Mouse (Mus musculus) lung, embryonic 14.5 days (tissue): ENCODE measurements around the gene Kansl1. TPM values are rescaled to one million over a fixed set of nuclear protein-coding genes. Genes with fewer than 3 reads are reported as not detected.

ENCODE experiments used
- ATAC-seq: fragments of 200-750 bp; cut with Nextera tagmentation; 2 replicates; pipeline ENCODE4 v1.8.0; 2017; ENCODE audit warnings: mild to moderate bottlenecking, moderate TSS enrichment, moderate library complexity; ENCODE audit not compliant: insufficient read depth
- DNase-seq: peaks from one replicate; pipeline ENCODE4 v3.0.0-alpha.2; 2015
- H3K27ac ChIP-seq: fragments of 300-500 bp; sonication (generic); 2 replicates; pipeline ENCODE4 v1.5.1; 2014; ENCODE audit warnings: low read depth, mild to moderate bottlenecking, moderate library complexity
- H3K27me3 ChIP-seq: fragments of 300-500 bp; sonication (generic); 2 replicates; pipeline ENCODE4 v1.6.1; 2014; ENCODE audit warnings: low read length, control low read depth; ENCODE audit not compliant: insufficient read depth
- H3K36me3 ChIP-seq: fragments of 300-500 bp; sonication (generic); 2 replicates; pipeline ENCODE4 v1.6.1; 2014; ENCODE audit warnings: control low read depth; ENCODE audit not compliant: insufficient read depth
- H3K4me1 ChIP-seq: fragments of 300-500 bp; sonication (generic); 2 replicates; pipeline ENCODE4 v1.6.1; 2014; ENCODE audit warnings: antibody characterized with exemption, control low read depth; ENCODE audit not compliant: insufficient read depth
- H3K4me2 ChIP-seq: fragments of 300-500 bp; sonication (generic); 2 replicates; pipeline ENCODE4 v1.6.1; 2014; ENCODE audit warnings: mild to moderate bottlenecking
- H3K4me3 ChIP-seq: fragments of 300-500 bp; sonication (generic); 2 replicates; pipeline ENCODE4 v1.5.1; 2014; ENCODE audit warnings: low read depth, low read length
- H3K9ac ChIP-seq: fragments of 300-500 bp; sonication (generic); 2 replicates; pipeline ENCODE4 v1.6.1; 2014
- H3K9me3 ChIP-seq: fragments of 300-500 bp; sonication (generic); 2 replicates; pipeline ENCODE4 v1.6.1; 2016; ENCODE audit warnings: low read depth, low read length, control low read depth
- CTCF ChIP-seq: IDR thresholded peaks from 2 replicates; pipeline ENCODE4 v1.5.1; 2016; ENCODE audit warnings: antibody characterized with exemption, low read depth
- WGBS: fragments of 180-500 bp; shearing (Covaris S2); extraction: QIAGEN DNeasy Blood & Tissue Kit; methylation state at CpG from one replicate; pipeline ENCODE4 v1.1.7; 2014; 5-methylcytosine and 5-hydroxymethylcytosine counted together
- polyA plus RNA-seq: library from polyadenylated mRNA; unstranded; fragments of >200 nt; fragmentation: Nextera tagmentation; extraction: Ambion mirVana; gene quantifications from 2 replicates; pipeline ENCODE4 v1.2.1, GENCODE M21; 2014

Gene Kansl1
- polyA plus RNA-seq, 1 experiment from 2014 or later: 28.1 TPM

DNA sequence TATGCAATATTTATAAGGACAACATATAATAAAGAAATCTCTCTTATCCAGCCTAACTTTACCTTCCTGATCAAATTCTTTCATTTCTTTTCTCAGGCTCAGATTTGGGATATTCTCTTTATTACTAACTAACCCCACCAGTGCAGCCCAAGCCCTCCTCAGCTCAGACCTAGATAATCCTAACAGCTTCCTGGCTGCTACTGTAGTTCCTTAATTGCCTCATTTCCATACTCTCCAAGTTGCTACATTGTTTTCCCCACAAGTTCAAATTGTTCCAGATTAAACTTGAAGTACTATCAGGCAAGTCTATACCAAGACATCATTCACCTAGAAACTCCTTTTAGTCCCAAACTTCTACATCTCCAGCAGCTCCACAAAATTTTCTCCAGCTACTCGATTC lies 36.9 kb downstream of the Kansl1 start:
- H3K4me3 ChIP-seq: no peak overlapping the region
- no peaks in the 10 kb centered on the region for H3K9me3 ChIP-seq
- no peaks in the 10 kb centered on the region for H3K27me3 ChIP-seq
- no peaks in the 10 kb centered on the region for H3K4me1 ChIP-seq
- ATAC-seq: no peak
- TF ChIP-seq CTCF: no peak
- DNase-seq: no peak
- H3K4me2 ChIP-seq: no peak overlapping the region
- 77% methylated on average over 1 of the region's 1 CpGs for WGBS
- H3K9ac ChIP-seq: no peak overlapping the region
- H3K36me3 ChIP-seq: 0 out of 2 replicates have a peak, but pooled peaks cover 5% of the 10 kb centered on the region
- H3K27ac ChIP-seq: no peak overlapping the region

- 84% methylated on average over 16 of the region's 16 CpGs for WGBS
- Histone ChIP-seq H3K27me3 (no peaks in the 10 kb centered on the region), H3K4me1 (no peaks in the 10 kb centered on the region), H3K4me2 (no peak overlapping the region), H3K4me3 (no peak overlapping the region), H3K36me3 (peaks cover 47% of the 10 kb centered on the region), H3K9me3 (no peaks in the 10 kb centered on the region), H3K9ac (no peak overlapping the region), H3K27ac (no peak overlapping the region)
- no peak for DNase-seq
- ATAC-seq: no peak
- no peak for TF ChIP-seq CTCF
Observed at GRCm38 (mm10) chr11:104424727-104425416, 43.8 kb downstream of the Kansl1 start.

DNA sequence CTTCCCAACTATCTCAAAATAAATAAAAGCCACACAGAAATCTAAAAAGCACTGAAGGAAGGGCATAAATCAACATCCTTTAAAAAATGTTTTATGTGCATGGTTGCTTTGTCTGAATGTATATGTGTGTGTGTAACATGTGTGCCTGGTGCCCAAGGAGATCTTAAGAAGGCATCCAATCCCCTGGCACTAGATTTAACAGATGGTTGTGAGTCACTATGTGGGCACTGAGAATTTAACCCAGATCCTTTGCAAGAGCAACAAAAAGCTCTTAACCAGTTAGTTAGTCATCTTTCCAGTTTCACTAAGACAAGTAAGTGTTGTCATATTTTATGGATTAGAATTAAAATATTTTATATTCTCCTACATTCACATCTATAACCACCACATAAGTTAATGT lies 56.4 kb downstream of the Kansl1 start:
- TF ChIP-seq CTCF: no peak
- Histone ChIP-seq H3K4me3 (no peak overlapping the region), H3K36me3 (peaks cover 17% of the 10 kb centered on the region), H3K4me1 (no peaks in the 10 kb centered on the region), H3K9me3 (no peaks in the 10 kb centered on the region), H3K27me3 (no peaks in the 10 kb centered on the region), H3K4me2 (no peak overlapping the region), H3K27ac (no peak overlapping the region), H3K9ac (no peak overlapping the region)
- ATAC-seq (no peak), DNase-seq (no peak)

DNA sequence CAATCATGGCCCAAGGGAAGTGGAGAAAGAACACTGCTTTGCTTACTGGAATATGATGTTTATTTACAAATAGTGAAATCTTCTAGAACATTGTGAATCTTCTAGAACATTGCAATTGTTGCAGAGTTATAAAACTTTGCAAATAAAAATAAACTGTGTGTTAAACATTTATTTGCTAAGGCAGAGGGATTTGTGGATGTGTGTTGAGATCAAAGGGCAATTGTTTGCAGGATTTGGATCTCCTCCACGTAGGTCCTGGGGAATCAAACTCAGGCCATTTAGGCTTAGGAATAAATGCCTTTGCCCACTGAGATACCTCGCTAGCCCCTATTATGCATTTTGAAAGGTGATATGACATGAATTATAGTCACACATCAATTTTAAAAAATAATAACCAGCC lies 61.3 kb downstream of the Kansl1 start:
- H3K4me3 ChIP-seq: no peak overlapping the region
- H3K36me3 ChIP-seq: peaks cover 21% of the 10 kb centered on the region
- no peak overlapping the region for H3K4me2 ChIP-seq
- WGBS: 58% methylated on average over 2 of the region's 2 CpGs
- H3K27ac ChIP-seq: no peak overlapping the region
- no peak for DNase-seq
- H3K27me3 ChIP-seq: no peaks in the 10 kb centered on the region
- ATAC-seq: no peak
- no peak overlapping the region for H3K9ac ChIP-seq
- H3K4me1 ChIP-seq: no peaks in the 10 kb centered on the region
- no peak for TF ChIP-seq CTCF
- H3K9me3 ChIP-seq: no peaks in the 10 kb centered on the region

GRCm38 (mm10) chr11:104400961-104401360 lies 67.7 kb downstream of the Kansl1 start:
- H3K27ac ChIP-seq: no peak overlapping the region
- ATAC-seq (no peak), DNase-seq (no peak)
- no peak overlapping the region for H3K4me2 ChIP-seq
- H3K4me1 ChIP-seq: peaks cover 3% of the 10 kb centered on the region; the same call in 1 of the 2 replicates
- H3K27me3 ChIP-seq: no peaks in the 10 kb centered on the region
- H3K9ac ChIP-seq: no peak overlapping the region
- H3K4me3 ChIP-seq: no peak overlapping the region
- peaks cover 15% of the 10 kb centered on the region for H3K36me3 ChIP-seq
- no peaks in the 10 kb centered on the region for H3K9me3 ChIP-seq
- 74% methylated on average over 5 of the region's 5 CpGs for WGBS
- TF ChIP-seq CTCF: no peak

- no peak overlapping the region for H3K4me2 ChIP-seq
- H3K9ac ChIP-seq: no peak overlapping the region
- peak; percentile 41 for DNase-seq
- H3K4me3 ChIP-seq: no peak overlapping the region
- 64% methylated on average over 4 of the region's 4 CpGs for WGBS
- ATAC-seq: no peak
- H3K4me1 ChIP-seq: peaks cover 3% of the 10 kb centered on the region; the same call in 1 of the 2 replicates
- no peak for TF ChIP-seq CTCF
- no peak overlapping the region for H3K27ac ChIP-seq
- no peaks in the 10 kb centered on the region for H3K27me3 ChIP-seq
- no peaks in the 10 kb centered on the region for H3K9me3 ChIP-seq
- peaks cover 15% of the 10 kb centered on the region; the same call in 1 of the 2 replicates for H3K36me3 ChIP-seq
Observed at GRCm38 (mm10) chr11:104399459-104400216, 69.0 kb downstream of the Kansl1 start.

- H3K4me3 ChIP-seq: no peak overlapping the region
- no peaks in the 10 kb centered on the region for H3K27me3 ChIP-seq
- peaks cover 3% of the 10 kb centered on the region; the same call in 1 of the 2 replicates for H3K4me1 ChIP-seq
- no peak for TF ChIP-seq CTCF
- WGBS: 90% methylated on average over 2 of the region's 2 CpGs
- no peaks in the 10 kb centered on the region for H3K9me3 ChIP-seq
- ATAC-seq (no peak), DNase-seq (no peak)
- H3K9ac ChIP-seq: no peak overlapping the region
- no peak overlapping the region for H3K27ac ChIP-seq
- no peak overlapping the region for H3K4me2 ChIP-seq
- H3K36me3 ChIP-seq: no peaks in the 10 kb centered on the region
Observed at GRCm38 (mm10) chr11:104395648-104396047, 73.0 kb downstream of the Kansl1 start.
